Mouse (Mus musculus) C2C12 (cell line): ENCODE data around the gene Flywch1. TPM values are rescaled to one million over a fixed set of nuclear protein-coding genes. Genes with fewer than 3 reads are reported as not detected.

ENCODE experiments used
- H3K27me3 ChIP-seq: one replicate; pipeline ENCODE4 v1.6.1; 2011; ENCODE audit not compliant: control insufficient read depth, insufficient read depth, insufficient read length
- H3K36me3 ChIP-seq: one replicate; pipeline ENCODE4 v1.6.1; 2011; ENCODE audit not compliant: control insufficient read depth, insufficient read depth
- H3K4me3 ChIP-seq: one replicate; pipeline ENCODE4 v1.5.1; 2011; ENCODE audit warnings: mild to moderate bottlenecking, control low read depth; ENCODE audit not compliant: poor library complexity, insufficient read depth, severe bottlenecking
- H3K79me2 ChIP-seq: one replicate; pipeline ENCODE4 v1.6.1; 2011; ENCODE audit not compliant: control insufficient read depth, insufficient read depth
- H3K79me3 ChIP-seq: one replicate; pipeline ENCODE4 v1.6.1; 2011; ENCODE audit warnings: low read depth, control low read depth
- H3ac ChIP-seq: one replicate; pipeline ENCODE3; 2011; ENCODE audit warnings: low read depth; ENCODE audit not compliant: control insufficient read depth, insufficient read length
- CEBPB ChIP-seq: IDR thresholded peaks from one replicate; pipeline ENCODE4 v1.6.1; 2011; ENCODE audit warnings: low read depth, mild to moderate bottlenecking, control low read depth, moderate library complexity
- CTCF ChIP-seq: IDR thresholded peaks from one replicate; pipeline ENCODE4 v1.5.1; 2011; ENCODE audit not compliant: control insufficient read depth, insufficient read depth, insufficient read length
- FOSL1 ChIP-seq: IDR thresholded peaks from one replicate; pipeline ENCODE4 v1.8.0; 2011; ENCODE audit warnings: mild to moderate bottlenecking, low read length; ENCODE audit not compliant: poor library complexity, insufficient read depth, severe bottlenecking
- MAX ChIP-seq: IDR thresholded peaks from one replicate; pipeline ENCODE4 v1.6.1; 2011; ENCODE audit warnings: mild to moderate bottlenecking, control low read depth
- MYOD1 ChIP-seq: IDR thresholded peaks from one replicate; pipeline ENCODE4 v1.6.1; 2011; ENCODE audit warnings: low read depth; ENCODE audit not compliant: control insufficient read depth, insufficient read length
- MYOG ChIP-seq: IDR thresholded peaks from one replicate; pipeline ENCODE4 v1.6.1; 2011; ENCODE audit not compliant: control insufficient read depth, insufficient read length; ENCODE audit errors: extremely low read depth
- USF1 ChIP-seq: IDR thresholded peaks from one replicate; pipeline ENCODE4 v1.6.1; 2011; ENCODE audit warnings: low read depth, mild to moderate bottlenecking, control low read depth, moderate library complexity
- long read RNA-seq, 2 experiments: library from polyadenylated mRNA; unstranded; transcript quantifications; one replicate each; pipeline ENCODE4 v2.0.0; 2019 to 2020
- polyA plus RNA-seq: library from polyadenylated mRNA; unstranded; fragments of >200 nt; fragmentation: generic; extraction: Trizol; gene quantifications from one replicate; pipeline ENCODE4 v1.2.1, GENCODE M21; 2012; ENCODE audit warnings: missing spikeins

Gene Flywch1
- 92.5 TPM for polyA plus RNA-seq
- long read RNA-seq, experiment 1, partial matches to known transcripts, result 11 of 45 reads
- long read RNA-seq, experiment 1, other reads (novel, unspliced or antisense), result 29 of 45 reads
- long read RNA-seq, experiment 2, transcript Flywch1-202 (7 exons, 2,443 nt), result major isoform, 151 of 679 reads
- long read RNA-seq, experiment 2, partial matches to known transcripts, result 187 of 679 reads
- long read RNA-seq, experiment 2, other reads (novel, unspliced or antisense), result 336 of 679 reads

GRCm38 (mm10) chr17:23771284-23772218 is at the start of gene Flywch1:
Gene Flywch1 (minus strand): TSS chr17:23771602.
- TF ChIP-seq MYOD1, result no peak
- peak; percentile 37 for TF ChIP-seq MAX
- peaks cover 7% of the 10 kb centered on the region for H3K79me3 ChIP-seq
- H3K4me3 ChIP-seq, result peak within 1 kb of the TSS; percentile 52
- H3ac ChIP-seq, result peak within 1 kb of the TSS; percentile 86
- no peaks in the 10 kb centered on the region for H3K27me3 ChIP-seq
- H3K79me2 ChIP-seq, result peaks cover 18% of the 10 kb centered on the region
- no peaks in the 10 kb centered on the region for H3K36me3 ChIP-seq

- Histone ChIP-seq H3K27me3 (no peaks in the 10 kb centered on the region), H3ac (no peak overlapping the region), H3K79me2 (peaks cover 76% of the 10 kb centered on the region), H3K4me3 (no peak overlapping the region), H3K79me3 (peaks cover 52% of the 10 kb centered on the region), H3K36me3 (peaks cover 95% of the 10 kb centered on the region)
- TF ChIP-seq MYOD1, result no peak
- TF ChIP-seq CTCF, result no peak
- no peak for TF ChIP-seq MYOG
- TF ChIP-seq USF1, result no peak
- no peak for TF ChIP-seq FOSL1
- TF ChIP-seq CEBPB, result no peak
- TF ChIP-seq MAX, result no peak
Measured at GRCm38 (mm10) chr17:23820731-23821130, 49.3 kb upstream of the Flywch1 start.

- H3K79me2 ChIP-seq, result peaks cover 91% of the 10 kb centered on the region
- H3ac ChIP-seq, result no peak overlapping the region
- TF ChIP-seq MYOG (no peak), MAX (no peak), FOSL1 (no peak), USF1 (no peak)
- peaks cover 66% of the 10 kb centered on the region for H3K79me3 ChIP-seq
- peaks cover 97% of the 10 kb centered on the region for H3K36me3 ChIP-seq
- no peak overlapping the region for H3K4me3 ChIP-seq
- no peaks in the 10 kb centered on the region for H3K27me3 ChIP-seq
Measured at GRCm38 (mm10) chr17:23819235-23819634, 47.8 kb upstream of the Flywch1 start.

GRCm38 (mm10) chr17:23818579-23818978 is 47.2 kb upstream of the Flywch1 start:
- Histone ChIP-seq H3ac (no peak overlapping the region), H3K79me3 (peaks cover 73% of the 10 kb centered on the region), H3K36me3 (peaks cover 97% of the 10 kb centered on the region), H3K27me3 (no peaks in the 10 kb centered on the region), H3K79me2 (peaks cover 97% of the 10 kb centered on the region), H3K4me3 (no peak overlapping the region)
- TF ChIP-seq FOSL1 (no peak), MYOD1 (no peak), CTCF (no peak), USF1 (no peak), CEBPB (no peak), MYOG (no peak), MAX (no peak)

- Histone ChIP-seq H3K36me3 (peaks cover 100% of the 10 kb centered on the region), H3K79me3 (peaks cover 84% of the 10 kb centered on the region), H3K79me2 (peaks cover 100% of the 10 kb centered on the region), H3ac (no peak overlapping the region), H3K4me3 (no peak overlapping the region), H3K27me3 (no peaks in the 10 kb centered on the region)
- TF ChIP-seq MYOG (no peak), MAX (no peak), CEBPB (no peak), CTCF (no peak), MYOD1 (no peak), USF1 (no peak), FOSL1 (no peak)
Measured at GRCm38 (mm10) chr17:23815641-23816040, 44.2 kb upstream of the Flywch1 start.

GRCm38 (mm10) chr17:23807918-23808317 is 36.5 kb upstream of the Flywch1 start:
- Histone ChIP-seq H3K79me3 (peaks cover 82% of the 10 kb centered on the region), H3K36me3 (peaks cover 74% of the 10 kb centered on the region), H3K4me3 (no peak overlapping the region), H3ac (no peak overlapping the region), H3K27me3 (no peaks in the 10 kb centered on the region), H3K79me2 (peaks cover 100% of the 10 kb centered on the region)
- no peak for TF ChIP-seq USF1
